Mouse (Mus musculus): ENCODE measurements around the gene Upk1b. TPM values are rescaled to one million over a fixed set of nuclear protein-coding genes. Genes with fewer than 3 reads are reported as not detected.

Upk1b gene
- total and polyA plus RNA-seq, 2 experiments = 0.18 to 0.37 TPM

- H3K9ac ChIP-seq (ENCODE audit: low read depth, low read length) = no peak overlapping the region
- no peaks in the 10 kb centered on the region for H3K79me2 ChIP-seq (ENCODE audit: control insufficient read depth, insufficient read depth, low read length)
- no peak for DNase-seq (ENCODE audit: extremely low read depth, low read depth, low spot score)
- H3K4me3 ChIP-seq (ENCODE audit: insufficient read depth, low read depth, low read length) = no peak overlapping the region
- no peak overlapping the region for H3K27ac ChIP-seq (replicated peaks; ENCODE audit: insufficient read depth, low read depth, low read length)
- no peaks in the 10 kb centered on the region for H3K36me3 ChIP-seq (ENCODE audit: control insufficient read depth, insufficient read depth, low read length)
- H3K27me3 ChIP-seq (ENCODE audit: control insufficient read depth, insufficient read depth, low read length) = no peaks in the 10 kb centered on the region
- no peak for TF ChIP-seq POLR2A (IDR thresholded peaks at IDR 0.05; ENCODE audit: extremely low read depth, insufficient read depth, low read length)
- TF ChIP-seq CTCF (IDR thresholded peaks at IDR 0.05; ENCODE audit: low read depth, low read length) = no peak
- H3K4me1 ChIP-seq (ENCODE audit: control insufficient read depth, insufficient read depth, low read length) = peaks cover 3% of the 10 kb centered on the region; the same call in 1 of the 2 replicates
- WGBS = 82% methylated on average over 5 of the region's 5 CpGs
Observed at GRCm38 (mm10) chr16:38761972-38762371, 38.2 kb downstream of the Upk1b start.

- Histone ChIP-seq H3K27me3 (ENCODE audit: control insufficient read depth, insufficient read depth, low read length) (no peaks in the 10 kb centered on the region), H3K27ac (replicated peaks; ENCODE audit: insufficient read depth, low read depth, low read length) (no peak overlapping the region), H3K4me3 (ENCODE audit: insufficient read depth, low read depth, low read length) (no peak overlapping the region), H3K4me1 (ENCODE audit: control insufficient read depth, insufficient read depth, low read length) (peaks cover 3% of the 10 kb centered on the region; the same call in 1 of the 2 replicates), H3K9ac (ENCODE audit: low read depth, low read length) (no peak overlapping the region), H3K79me2 (ENCODE audit: control insufficient read depth, insufficient read depth, low read length) (no peaks in the 10 kb centered on the region), H3K36me3 (ENCODE audit: control insufficient read depth, insufficient read depth, low read length) (no peaks in the 10 kb centered on the region)
- TF ChIP-seq CTCF (IDR thresholded peaks at IDR 0.05; ENCODE audit: low read depth, low read length) (no peak), POLR2A (IDR thresholded peaks at IDR 0.05; ENCODE audit: extremely low read depth, insufficient read depth, low read length) (no peak)
- no peak for DNase-seq (ENCODE audit: extremely low read depth, low read depth, low spot score)
- 77% methylated on average over 6 of the region's 6 CpGs for WGBS
Observed at GRCm38 (mm10) chr16:38760834-38761375, 39.2 kb downstream of the Upk1b start.

- TF ChIP-seq CTCF (IDR thresholded peaks at IDR 0.05; ENCODE audit: low read depth, low read length) = no peak
- TF ChIP-seq POLR2A (IDR thresholded peaks at IDR 0.05; ENCODE audit: extremely low read depth, insufficient read depth, low read length) = no peak
- Histone ChIP-seq H3K36me3 (ENCODE audit: control insufficient read depth, insufficient read depth, low read length) (no peaks in the 10 kb centered on the region), H3K4me1 (ENCODE audit: control insufficient read depth, insufficient read depth, low read length) (peaks cover 3% of the 10 kb centered on the region; the same call in 1 of the 2 replicates), H3K79me2 (ENCODE audit: control insufficient read depth, insufficient read depth, low read length) (no peaks in the 10 kb centered on the region), H3K27ac (replicated peaks; ENCODE audit: insufficient read depth, low read depth, low read length) (no peak overlapping the region), H3K27me3 (ENCODE audit: control insufficient read depth, insufficient read depth, low read length) (no peaks in the 10 kb centered on the region), H3K4me3 (ENCODE audit: insufficient read depth, low read depth, low read length) (no peak overlapping the region), H3K9ac (ENCODE audit: low read depth, low read length) (no peak overlapping the region)
- 95% methylated on average over 5 of the region's 5 CpGs for WGBS
- DNase-seq (ENCODE audit: extremely low read depth, low read depth, low spot score) = no peak
Observed at GRCm38 (mm10) chr16:38760239-38760638, 39.9 kb downstream of the Upk1b start.

GRCm38 (mm10) chr16:38758104-38758861, 41.8 kb downstream of the Upk1b start:
- 75% methylated on average over 12 of the region's 12 CpGs for WGBS
- no peaks in the 10 kb centered on the region for H3K79me2 ChIP-seq (ENCODE audit: control insufficient read depth, insufficient read depth, low read length)
- TF ChIP-seq CTCF (IDR thresholded peaks at IDR 0.05; ENCODE audit: low read depth, low read length) (no peak), POLR2A (IDR thresholded peaks at IDR 0.05; ENCODE audit: extremely low read depth, insufficient read depth, low read length) (no peak)
- H3K4me3 ChIP-seq (ENCODE audit: insufficient read depth, low read depth, low read length) = no peak overlapping the region
- peaks cover 1% of the 10 kb centered on the region; the same call in 1 of the 2 replicates for H3K4me1 ChIP-seq (ENCODE audit: control insufficient read depth, insufficient read depth, low read length)
- H3K9ac ChIP-seq (ENCODE audit: low read depth, low read length) = no peak overlapping the region
- no peaks in the 10 kb centered on the region for H3K27me3 ChIP-seq (ENCODE audit: control insufficient read depth, insufficient read depth, low read length)
- peak; percentile 30 for DNase-seq (ENCODE audit: extremely low read depth, low read depth, low spot score)
- H3K27ac ChIP-seq (replicated peaks; ENCODE audit: insufficient read depth, low read depth, low read length) = peak overlapping the region; percentile 9; the same call in 1 of the 2 replicates
- no peaks in the 10 kb centered on the region for H3K36me3 ChIP-seq (ENCODE audit: control insufficient read depth, insufficient read depth, low read length)

GRCm38 (mm10) chr16:38757626-38758025, 42.5 kb downstream of the Upk1b start:
- TF ChIP-seq CTCF (IDR thresholded peaks at IDR 0.05; ENCODE audit: low read depth, low read length) (no peak), POLR2A (IDR thresholded peaks at IDR 0.05; ENCODE audit: extremely low read depth, insufficient read depth, low read length) (no peak)
- Histone ChIP-seq H3K4me1 (ENCODE audit: control insufficient read depth, insufficient read depth, low read length) (peaks cover 1% of the 10 kb centered on the region; the same call in 1 of the 2 replicates), H3K27me3 (ENCODE audit: control insufficient read depth, insufficient read depth, low read length) (no peaks in the 10 kb centered on the region), H3K27ac (replicated peaks; ENCODE audit: insufficient read depth, low read depth, low read length) (0 out of 2 replicates have a peak overlapping the region, but pooled peaks have one; percentile 2), H3K9ac (ENCODE audit: low read depth, low read length) (no peak overlapping the region), H3K4me3 (ENCODE audit: insufficient read depth, low read depth, low read length) (no peak overlapping the region), H3K36me3 (ENCODE audit: control insufficient read depth, insufficient read depth, low read length) (no peaks in the 10 kb centered on the region), H3K79me2 (ENCODE audit: control insufficient read depth, insufficient read depth, low read length) (no peaks in the 10 kb centered on the region)
- no peak for DNase-seq (ENCODE audit: extremely low read depth, low read depth, low spot score)
- 91% methylated on average over 19 of the region's 19 CpGs for WGBS

GRCm38 (mm10) chr16:38756572-38756971, 43.6 kb downstream of the Upk1b start:
- 73% methylated on average over 4 of the region's 4 CpGs for whole genome bisulfite sequencing
- H3K79me2 ChIP-seq (ENCODE audit: control insufficient read depth, insufficient read depth, low read length) = no peaks in the 10 kb centered on the region
- no peaks in the 10 kb centered on the region for H3K27me3 ChIP-seq (ENCODE audit: control insufficient read depth, insufficient read depth, low read length)
- H3K36me3 ChIP-seq (ENCODE audit: control insufficient read depth, insufficient read depth, low read length) = no peaks in the 10 kb centered on the region
- H3K27ac ChIP-seq (replicated peaks; ENCODE audit: insufficient read depth, low read depth, low read length) = no peak overlapping the region
- peaks cover 1% of the 10 kb centered on the region; the same call in 1 of the 2 replicates for H3K4me1 ChIP-seq (ENCODE audit: control insufficient read depth, insufficient read depth, low read length)
- TF ChIP-seq POLR2A (IDR thresholded peaks at IDR 0.05; ENCODE audit: extremely low read depth, insufficient read depth, low read length) (no peak), CTCF (IDR thresholded peaks at IDR 0.05; ENCODE audit: low read depth, low read length) (no peak)
- DNase-seq (ENCODE audit: extremely low read depth, low read depth, low spot score) = no peak
- H3K9ac ChIP-seq (ENCODE audit: low read depth, low read length) = no peak overlapping the region
- H3K4me3 ChIP-seq (ENCODE audit: insufficient read depth, low read depth, low read length) = no peak overlapping the region

Measured in liver, adult 2 months (tissue).